Mouse (Mus musculus) megakaryocyte, embryonic 14.5 days (primary cell): ENCODE data around the gene Tspan32. TPM values are rescaled to one million over a fixed set of nuclear protein-coding genes. Genes with fewer than 3 reads are reported as not detected.
A peak's percentile ranks its signal among the peaks of the same experiment; 100 is the strongest.

ENCODE experiments used
- H3K27me3 ChIP-seq: replicated peaks from 2 replicates; pipeline ENCODE3; 2012; ENCODE audit warnings: inconsistent platforms
- H3K36me3 ChIP-seq: replicated peaks from 2 replicates; pipeline ENCODE3; 2012; ENCODE audit warnings: low read length, inconsistent platforms, mixed read lengths
- H3K4me1 ChIP-seq: 2 replicates; pipeline ENCODE4 v1.6.1; 2012; ENCODE audit warnings: inconsistent platforms
- H3K4me3 ChIP-seq: replicated peaks from 2 replicates; pipeline ENCODE3; 2012; ENCODE audit warnings: moderate library complexity, mild to moderate bottlenecking, inconsistent platforms
- H3K9me3 ChIP-seq: 2 replicates; pipeline ENCODE4 v1.6.1; 2012; ENCODE audit warnings: inconsistent platforms
- FLI1 ChIP-seq: IDR thresholded peaks from 2 replicates; pipeline ENCODE4 v1.6.1; 2012; ENCODE audit warnings: low read length, inconsistent platforms, mixed read lengths
- GATA1 ChIP-seq: IDR thresholded peaks from 3 replicates; pipeline ENCODE4 v1.6.1; 2012; ENCODE audit warnings: mixed read lengths, low read length, inconsistent platforms, borderline replicate concordance
- polyA plus RNA-seq: library from polyadenylated mRNA; stranded (reverse); fragments of >175 nt; gene quantifications from 2 replicates; pipeline ENCODE4 v1.2.3, GENCODE M21; 2012; ENCODE audit warnings: low replicate concordance; ENCODE audit not compliant: insufficient read depth

Gene Tspan32
- polyA plus RNA-seq, 1 experiment = 119 TPM

DNA sequence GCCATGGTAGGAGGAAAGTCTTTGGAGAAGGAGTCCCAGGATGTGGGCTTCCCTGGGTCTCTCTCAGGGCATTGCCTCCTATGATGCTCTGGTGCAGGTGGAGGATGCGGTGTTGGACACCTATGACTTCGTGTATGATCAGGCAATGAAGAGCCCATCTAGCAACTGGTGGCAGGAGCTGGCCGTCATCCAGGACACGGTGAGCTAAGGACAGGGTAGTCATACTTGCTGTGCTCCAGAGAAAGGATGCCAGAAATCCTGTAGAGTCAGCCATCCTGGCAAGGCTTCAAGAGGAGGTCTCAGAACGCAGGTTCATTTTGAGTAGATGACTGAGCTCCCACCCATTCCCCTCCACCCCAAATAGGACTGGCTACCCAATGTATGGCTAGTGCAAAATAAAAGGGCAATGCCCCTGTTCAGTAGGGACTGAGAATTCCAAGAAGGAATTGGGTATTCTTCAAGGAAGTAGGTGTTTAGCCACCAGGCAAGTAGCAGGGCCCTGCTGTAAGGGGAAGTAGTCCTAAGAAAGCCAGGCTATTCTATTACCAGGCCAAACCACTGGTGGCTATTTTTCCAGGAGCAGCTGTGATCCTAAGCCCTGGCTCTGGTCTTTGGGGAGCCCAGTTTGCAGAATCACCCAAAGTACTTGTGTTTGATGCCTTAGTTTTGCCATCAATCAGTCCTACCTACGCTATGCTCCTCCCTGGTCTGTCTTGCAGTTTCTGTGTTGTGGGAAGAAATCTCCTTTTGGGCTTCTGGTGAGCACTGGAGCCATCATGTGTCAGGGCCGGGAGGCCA lies 10.2 kb downstream of the Tspan32 start:
- TF ChIP-seq GATA1 = no peak
- TF ChIP-seq FLI1 = no peak
- Histone ChIP-seq H3K27me3 (no peaks in the 10 kb centered on the region), H3K9me3 (no peaks in the 10 kb centered on the region), H3K4me3 (peak overlapping the region; percentile 15), H3K4me1 (peaks cover 100% of the 10 kb centered on the region), H3K36me3 (peaks cover 98% of the 10 kb centered on the region)

GRCm38 (mm10) chr7:143015755-143016423 lies 11.0 kb downstream of the Tspan32 start:
- H3K4me3 ChIP-seq = no peak overlapping the region
- H3K9me3 ChIP-seq = no peaks in the 10 kb centered on the region
- peaks cover 100% of the 10 kb centered on the region for H3K4me1 ChIP-seq
- H3K36me3 ChIP-seq = peaks cover 98% of the 10 kb centered on the region
- TF ChIP-seq FLI1 (no peak), GATA1 (no peak)
- no peaks in the 10 kb centered on the region for H3K27me3 ChIP-seq

- Histone ChIP-seq H3K36me3 (peaks cover 98% of the 10 kb centered on the region), H3K9me3 (no peaks in the 10 kb centered on the region), H3K4me3 (peak overlapping the region; percentile 12), H3K27me3 (no peaks in the 10 kb centered on the region), H3K4me1 (peaks cover 100% of the 10 kb centered on the region)
- TF ChIP-seq GATA1 = no peak
- TF ChIP-seq FLI1 = no peak
These were observed 11.7 kb downstream of the Tspan32 start for GRCm38 (mm10) chr7:143016424-143017142.

- Histone ChIP-seq H3K4me1 (peaks cover 98% of the 10 kb centered on the region), H3K36me3 (peaks cover 95% of the 10 kb centered on the region), H3K27me3 (no peaks in the 10 kb centered on the region), H3K9me3 (no peaks in the 10 kb centered on the region), H3K4me3 (peak overlapping the region; percentile 12)
- no peak for TF ChIP-seq FLI1
- TF ChIP-seq GATA1 = no peak
These were observed 12.3 kb downstream of the Tspan32 start for GRCm38 (mm10) chr7:143017181-143017580.

GRCm38 (mm10) chr7:143020040-143020439 lies 15.2 kb downstream of the Tspan32 start:
- Histone ChIP-seq H3K36me3 (peaks cover 85% of the 10 kb centered on the region), H3K4me3 (peak overlapping the region; percentile 47), H3K27me3 (no peaks in the 10 kb centered on the region), H3K4me1 (peaks cover 96% of the 10 kb centered on the region), H3K9me3 (no peaks in the 10 kb centered on the region; the same call in 1 of the 2 replicates)
- peak; percentile 38; the same call in 1 of the 3 replicates for TF ChIP-seq GATA1
- no peak for TF ChIP-seq FLI1

- no peaks in the 10 kb centered on the region for H3K27me3 ChIP-seq
- H3K36me3 ChIP-seq = peaks cover 83% of the 10 kb centered on the region
- H3K4me3 ChIP-seq = no peak overlapping the region
- peaks cover 96% of the 10 kb centered on the region for H3K4me1 ChIP-seq
- no peaks in the 10 kb centered on the region; the same call in 1 of the 2 replicates for H3K9me3 ChIP-seq
- TF ChIP-seq FLI1 (no peak), GATA1 (no peak)
These were observed 15.9 kb downstream of the Tspan32 start for GRCm38 (mm10) chr7:143020764-143021163.

GRCm38 (mm10) chr7:143021356-143022164 lies 16.7 kb downstream of the Tspan32 start:
- Histone ChIP-seq H3K4me1 (peaks cover 92% of the 10 kb centered on the region), H3K36me3 (peaks cover 80% of the 10 kb centered on the region), H3K27me3 (no peaks in the 10 kb centered on the region), H3K4me3 (no peak overlapping the region), H3K9me3 (no peaks in the 10 kb centered on the region; the same call in 1 of the 2 replicates)
- TF ChIP-seq FLI1 (no peak), GATA1 (no peak)

DNA sequence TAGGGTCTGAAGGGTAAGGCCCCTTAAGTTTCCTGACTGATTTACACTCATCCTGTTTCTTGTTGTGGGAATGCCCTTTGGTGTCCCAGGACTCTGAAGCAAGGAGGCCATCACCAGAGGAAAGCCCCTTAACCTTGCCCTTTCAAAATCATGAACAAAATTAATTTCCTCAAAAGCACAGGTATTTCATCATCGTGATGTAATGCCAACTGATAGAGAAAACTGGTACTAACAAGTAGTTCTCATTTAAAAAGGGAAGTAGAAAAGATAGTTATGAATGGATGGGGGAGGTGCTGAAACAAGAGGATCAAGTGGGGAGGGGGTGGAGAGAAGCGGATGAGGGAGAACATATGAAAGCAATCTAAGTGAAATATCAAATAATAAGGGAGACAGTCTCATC lies 18.7 kb downstream of the Tspan32 start:
- Histone ChIP-seq H3K36me3 (peaks cover 72% of the 10 kb centered on the region), H3K4me1 (peaks cover 92% of the 10 kb centered on the region), H3K27me3 (no peaks in the 10 kb centered on the region), H3K9me3 (no peaks in the 10 kb centered on the region; the same call in 1 of the 2 replicates), H3K4me3 (no peak overlapping the region)
- no peak for TF ChIP-seq GATA1

DNA sequence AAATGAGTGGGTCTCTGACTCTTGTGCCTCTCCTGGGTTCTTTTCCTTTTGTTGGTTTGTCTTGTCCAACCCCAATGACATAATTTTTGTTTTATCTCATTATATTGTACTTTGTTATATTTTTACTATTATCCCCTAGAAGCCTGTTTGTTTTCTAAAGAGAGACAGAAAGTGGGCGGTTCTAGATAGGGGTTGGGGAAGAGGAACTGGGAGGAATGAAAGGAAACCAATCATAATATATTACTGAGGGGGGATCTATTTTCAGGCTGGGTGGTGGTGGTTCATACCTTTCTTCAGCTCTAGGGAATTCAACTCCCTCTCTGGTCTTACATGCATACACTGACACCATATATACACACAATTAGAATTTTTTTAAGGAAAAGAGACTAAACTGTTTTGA lies 19.4 kb downstream of the Tspan32 start:
- peaks cover 90% of the 10 kb centered on the region for H3K4me1 ChIP-seq
- no peaks in the 10 kb centered on the region for H3K27me3 ChIP-seq
- no peaks in the 10 kb centered on the region; the same call in 1 of the 2 replicates for H3K9me3 ChIP-seq
- H3K36me3 ChIP-seq = peaks cover 65% of the 10 kb centered on the region
- no peak overlapping the region for H3K4me3 ChIP-seq
- no peak for TF ChIP-seq GATA1
- no peak for TF ChIP-seq FLI1

GRCm38 (mm10) chr7:143025496-143025895 lies 20.6 kb downstream of the Tspan32 start:
- H3K36me3 ChIP-seq = peaks cover 60% of the 10 kb centered on the region
- peaks cover 78% of the 10 kb centered on the region for H3K4me1 ChIP-seq
- no peaks in the 10 kb centered on the region; the same call in 1 of the 2 replicates for H3K9me3 ChIP-seq
- no peaks in the 10 kb centered on the region for H3K27me3 ChIP-seq
- H3K4me3 ChIP-seq = no peak overlapping the region
- TF ChIP-seq GATA1 (no peak), FLI1 (no peak)
